Mouse (Mus musculus) retina, postnatal 1 day (tissue): Measurements from ENCODE around the gene Pld6.
"Not testable (repeated sequence)": the region's sequence is repeated elsewhere in the genome, so short reads cannot be mapped to it uniquely, and the experiment has no call there.

Experiments
- DNase-seq: peaks from one replicate; pipeline ENCODE4 v3.0.0-alpha.2; 2012

Pld6 gene

GRCm38 (mm10) chr11:59743712-59744111 lies 43.7 kb downstream of the Pld6 start:
- DNase-seq = no peak

GRCm38 (mm10) chr11:59743307-59743706 lies 44.1 kb downstream of the Pld6 start:
- no peak for DNase-seq

GRCm38 (mm10) chr11:59741915-59742314 lies 45.5 kb downstream of the Pld6 start:
- no peak for DNase-seq

GRCm38 (mm10) chr11:59739996-59740395 lies 47.4 kb downstream of the Pld6 start:
- DNase-seq = no peak

- DNase-seq = no peak
These were observed 50.2 kb downstream of the Pld6 start for GRCm38 (mm10) chr11:59737250-59737649.

- DNase-seq = not testable (repeated sequence)
These were observed 51.5 kb downstream of the Pld6 start for GRCm38 (mm10) chr11:59735938-59736337.

- no peak for DNase-seq
These were observed 53.1 kb downstream of the Pld6 start for GRCm38 (mm10) chr11:59734335-59734734.
